Mouse (Mus musculus): ENCODE measurements at regions not wholly inside any gene's neighbourhood (a gene's known extent, or its start where the extent isn't known, plus 50 kb on each side); places are given as distances from the start of the nearest gene placed in this dataset.
A peak's percentile ranks its signal among the peaks of the same experiment; 100 is the strongest.

- no peak overlapping the region for H3K4me2 ChIP-seq (replicated peaks)
- H3K4me3 ChIP-seq, result no peak overlapping the region
- no peaks in the 10 kb centered on the region for H3K36me3 ChIP-seq
- no peaks in the 10 kb centered on the region for H3K4me1 ChIP-seq
- H3K9me3 ChIP-seq, result no peaks in the 10 kb centered on the region
- H3K9ac ChIP-seq (replicated peaks), result no peak overlapping the region
- H3K27me3 ChIP-seq, result no peaks in the 10 kb centered on the region
- WGBS, result 79% methylated on average over 7 of the region's 7 CpGs
- no peak for ATAC-seq (ENCODE audit: low FRiP score, low read depth)
- no peak overlapping the region for H3K27ac ChIP-seq (replicated peaks)
These were observed 136.7 kb upstream of the Hdac4 start for GRCm38 (mm10) chr1:92332248-92332584.

GRCm38 (mm10) chr1:92331559-92332247 is 136.2 kb upstream of the Hdac4 start:
- Histone ChIP-seq H3K4me1 (no peaks in the 10 kb centered on the region), H3K36me3 (no peaks in the 10 kb centered on the region), H3K27ac (replicated peaks) (no peak overlapping the region), H3K9ac (replicated peaks) (no peak overlapping the region), H3K4me2 (replicated peaks) (no peak overlapping the region), H3K4me3 (no peak overlapping the region), H3K27me3 (no peaks in the 10 kb centered on the region), H3K9me3 (no peaks in the 10 kb centered on the region)
- no peak for ATAC-seq (ENCODE audit: low FRiP score, low read depth)
- WGBS, result 84% methylated on average over 5 of the region's 5 CpGs

GRCm38 (mm10) chr1:92330181-92330580 is 134.7 kb upstream of the Hdac4 start:
- 86% methylated on average over 5 of the region's 5 CpGs for WGBS
- H3K9me3 ChIP-seq, result no peaks in the 10 kb centered on the region
- H3K4me3 ChIP-seq, result no peak overlapping the region
- H3K27me3 ChIP-seq, result no peaks in the 10 kb centered on the region
- H3K9ac ChIP-seq (replicated peaks), result no peak overlapping the region
- H3K4me1 ChIP-seq, result no peaks in the 10 kb centered on the region
- no peaks in the 10 kb centered on the region for H3K36me3 ChIP-seq
- no peak overlapping the region for H3K4me2 ChIP-seq (replicated peaks)
- no peak overlapping the region for H3K27ac ChIP-seq (replicated peaks)
- no peak for ATAC-seq (ENCODE audit: low FRiP score, low read depth)

GRCm38 (mm10) chr1:92329491-92329890 is 134.0 kb upstream of the Hdac4 start:
- no peaks in the 10 kb centered on the region for H3K36me3 ChIP-seq

GRCm38 (mm10) chr1:92327141-92327540 is 131.6 kb upstream of the Hdac4 start:
- no peak overlapping the region for H3K27ac ChIP-seq (replicated peaks)
- 90% methylated on average over 6 of the region's 6 CpGs for WGBS
- H3K4me1 ChIP-seq, result peaks cover 4% of the 10 kb centered on the region; the same call in 1 of the 2 replicates
- no peak overlapping the region for H3K9ac ChIP-seq (replicated peaks)
- no peaks in the 10 kb centered on the region for H3K9me3 ChIP-seq
- H3K4me3 ChIP-seq, result no peak overlapping the region
- ATAC-seq (ENCODE audit: low FRiP score, low read depth), result no peak
- H3K27me3 ChIP-seq, result no peaks in the 10 kb centered on the region
- H3K36me3 ChIP-seq, result no peaks in the 10 kb centered on the region
- no peak overlapping the region for H3K4me2 ChIP-seq (replicated peaks)

More at GRCm38 (mm10) chr1:92329491-92329890, 134.0 kb upstream of the Hdac4 start:
- ATAC-seq (ENCODE audit: low FRiP score, low read depth), result no peak
- H3K4me3 ChIP-seq, result no peak overlapping the region
- no peaks in the 10 kb centered on the region for H3K27me3 ChIP-seq
- no peak overlapping the region for H3K9ac ChIP-seq (replicated peaks)
- H3K4me2 ChIP-seq (replicated peaks), result no peak overlapping the region
- 86% methylated on average over 7 of the region's 7 CpGs for WGBS
- no peaks in the 10 kb centered on the region for H3K9me3 ChIP-seq
- no peaks in the 10 kb centered on the region for H3K4me1 ChIP-seq
- H3K27ac ChIP-seq (replicated peaks), result no peak overlapping the region

- Histone ChIP-seq H3K27me3 (no peaks in the 10 kb centered on the region), H3K4me3 (no peak overlapping the region), H3K9ac (replicated peaks) (no peak overlapping the region), H3K4me1 (peaks cover 4% of the 10 kb centered on the region; the same call in 1 of the 2 replicates), H3K4me2 (replicated peaks) (no peak overlapping the region), H3K9me3 (no peaks in the 10 kb centered on the region), H3K27ac (replicated peaks) (no peak overlapping the region), H3K36me3 (no peaks in the 10 kb centered on the region)
- 91% methylated on average over 7 of the region's 7 CpGs for WGBS
- no peak for ATAC-seq (ENCODE audit: low FRiP score, low read depth)
These were observed 129.8 kb upstream of the Hdac4 start for GRCm38 (mm10) chr1:92325281-92325680.

- H3K9ac ChIP-seq (replicated peaks), result no peak overlapping the region
- H3K36me3 ChIP-seq, result no peaks in the 10 kb centered on the region
- peaks cover 4% of the 10 kb centered on the region; the same call in 1 of the 2 replicates for H3K4me1 ChIP-seq
- no peak overlapping the region for H3K4me2 ChIP-seq (replicated peaks)
- 65% methylated on average over 14 of the region's 14 CpGs for WGBS
- no peaks in the 10 kb centered on the region for H3K27me3 ChIP-seq
- H3K27ac ChIP-seq (replicated peaks), result no peak overlapping the region
- no peak for ATAC-seq (ENCODE audit: low FRiP score, low read depth)
- H3K9me3 ChIP-seq, result no peaks in the 10 kb centered on the region
- no peak overlapping the region for H3K4me3 ChIP-seq
These were observed 128.8 kb upstream of the Hdac4 start for GRCm38 (mm10) chr1:92324091-92324950.

- Histone ChIP-seq H3K27me3 (peaks cover 6% of the 10 kb centered on the region; the same call in 1 of the 2 replicates), H3K4me3 (no peak overlapping the region), H3K4me1 (peaks cover 9% of the 10 kb centered on the region), H3K9ac (replicated peaks) (no peak overlapping the region), H3K27ac (replicated peaks) (no peak overlapping the region), H3K9me3 (no peaks in the 10 kb centered on the region), H3K4me2 (replicated peaks) (no peak overlapping the region), H3K36me3 (no peaks in the 10 kb centered on the region)
- no peak for ATAC-seq (ENCODE audit: low FRiP score, low read depth)
- 86% methylated on average over 4 of the region's 4 CpGs for WGBS
These were observed 121.6 kb upstream of the Hdac4 start for GRCm38 (mm10) chr1:92317131-92317530.

- Histone ChIP-seq H3K36me3 (no peaks in the 10 kb centered on the region), H3K27me3 (peaks cover 6% of the 10 kb centered on the region; the same call in 1 of the 2 replicates), H3K9me3 (no peaks in the 10 kb centered on the region), H3K4me2 (replicated peaks) (peak overlapping the region; percentile 17; the same call in 1 of the 2 replicates), H3K27ac (replicated peaks) (no peak overlapping the region), H3K9ac (replicated peaks) (no peak overlapping the region), H3K4me1 (peaks cover 9% of the 10 kb centered on the region), H3K4me3 (no peak overlapping the region)
- ATAC-seq (ENCODE audit: low FRiP score, low read depth), result no peak; the same call in 1 of the 2 replicates
- 29% methylated on average over 10 of the region's 10 CpGs for WGBS
These were observed 120.8 kb upstream of the Hdac4 start for GRCm38 (mm10) chr1:92316191-92316723.

- no peak for ATAC-seq (ENCODE audit: low FRiP score, low read depth)
- 80% methylated on average over 16 of the region's 16 CpGs for WGBS
- H3K27ac ChIP-seq (replicated peaks), result no peak overlapping the region
- H3K4me2 ChIP-seq (replicated peaks), result no peak overlapping the region
- H3K36me3 ChIP-seq, result no peaks in the 10 kb centered on the region
- H3K27me3 ChIP-seq, result peaks cover 6% of the 10 kb centered on the region; the same call in 1 of the 2 replicates
- no peaks in the 10 kb centered on the region for H3K9me3 ChIP-seq
- no peak overlapping the region for H3K4me3 ChIP-seq
- H3K4me1 ChIP-seq, result peaks cover 9% of the 10 kb centered on the region
- H3K9ac ChIP-seq (replicated peaks), result no peak overlapping the region
These were observed 117.6 kb upstream of the Hdac4 start for GRCm38 (mm10) chr1:92313001-92313597.

- H3K27ac ChIP-seq (replicated peaks), result no peak overlapping the region
- H3K4me3 ChIP-seq, result no peak overlapping the region
- H3K27me3 ChIP-seq, result no peaks in the 10 kb centered on the region
- no peaks in the 10 kb centered on the region for H3K36me3 ChIP-seq
- no peaks in the 10 kb centered on the region for H3K4me1 ChIP-seq
- no peak overlapping the region for H3K9ac ChIP-seq (replicated peaks)
- no peak overlapping the region for H3K4me2 ChIP-seq (replicated peaks)
- WGBS, result 78% methylated on average over 2 of the region's 2 CpGs
- ATAC-seq (ENCODE audit: low FRiP score, low read depth), result no peak
- H3K9me3 ChIP-seq, result no peaks in the 10 kb centered on the region
These were observed 114.4 kb upstream of the Hdac4 start for GRCm38 (mm10) chr1:92309883-92310282.

GRCm38 (mm10) chr1:92309381-92309780 is 113.9 kb upstream of the Hdac4 start:
- 60% methylated on average over 6 of the region's 6 CpGs for WGBS
- no peak overlapping the region for H3K9ac ChIP-seq (replicated peaks)
- no peak overlapping the region for H3K27ac ChIP-seq (replicated peaks)
- no peak for ATAC-seq (ENCODE audit: low FRiP score, low read depth)
- H3K4me2 ChIP-seq (replicated peaks), result no peak overlapping the region
- no peaks in the 10 kb centered on the region for H3K27me3 ChIP-seq
- H3K9me3 ChIP-seq, result no peaks in the 10 kb centered on the region
- no peaks in the 10 kb centered on the region for H3K4me1 ChIP-seq
- H3K36me3 ChIP-seq, result no peaks in the 10 kb centered on the region
- H3K4me3 ChIP-seq, result no peak overlapping the region
